Mouse (Mus musculus) testis, adult 2 months (tissue): ENCODE measurements at regions not wholly inside any gene's neighbourhood (a gene's known extent, or its start where the extent isn't known, plus 50 kb on each side); places are given as distances from the start of the nearest gene placed in this dataset.

ENCODE experiments used
- CTCF ChIP-seq: fragments of 200-500 bp; IDR thresholded peaks from 2 replicates; pipeline ENCODE4 v1.5.1; 2012; ENCODE audit warnings: low read depth, mild to moderate bottlenecking, inconsistent platforms, low read length, moderate library complexity; ENCODE audit not compliant: control insufficient read depth, insufficient read depth, insufficient replicate concordance
- POLR2A ChIP-seq: fragments of 200-500 bp; IDR thresholded peaks from 2 replicates; pipeline ENCODE4 v1.6.1; 2012; ENCODE audit warnings: low read depth, mild to moderate bottlenecking, inconsistent platforms, low read length, moderate library complexity; ENCODE audit not compliant: control insufficient read depth

DNA sequence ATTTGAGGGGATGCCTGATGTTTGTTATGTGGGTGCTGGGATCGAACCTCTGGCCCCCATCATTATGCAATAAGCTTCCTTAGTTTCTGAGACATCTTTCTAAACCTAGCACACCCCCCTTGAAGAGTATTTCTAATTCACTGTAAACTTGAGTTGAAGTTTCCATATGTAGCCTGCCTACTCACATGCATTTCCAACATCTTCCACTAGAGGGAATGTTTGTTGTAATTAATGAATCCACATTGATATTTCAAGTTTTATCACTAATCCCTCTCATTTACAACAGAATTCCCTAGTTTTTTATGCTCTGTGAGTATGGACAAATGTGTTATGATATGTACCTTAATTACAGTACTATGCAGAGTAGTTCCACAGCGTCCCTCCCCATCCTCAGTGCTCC lies 103.8 kb upstream of the Slc25a36 start:
- no peak for TF ChIP-seq CTCF
- TF ChIP-seq POLR2A: no peak
